Mouse (Mus musculus) small intestine, adult 2 months (tissue): ENCODE results near the gene Dnajb8. TPM values are rescaled to one million over a fixed set of nuclear protein-coding genes. Genes with fewer than 3 reads are reported as not detected.

ENCODE experiments used
- H3K27ac ChIP-seq: fragments of 200-500 bp; 2 replicates; pipeline ENCODE4 v1.5.1; 2012; ENCODE audit warnings: low read depth, low read length, control low read depth, inconsistent platforms; ENCODE audit not compliant: insufficient read depth
- H3K27me3 ChIP-seq: fragments of 200-500 bp; 2 replicates; pipeline ENCODE4 v1.6.1; 2012; ENCODE audit warnings: mild to moderate bottlenecking, moderate library complexity, low read length, inconsistent platforms; ENCODE audit not compliant: control insufficient read depth, insufficient read depth
- H3K36me3 ChIP-seq: fragments of 200-500 bp; 2 replicates; pipeline ENCODE4 v1.6.1; 2012; ENCODE audit warnings: mild to moderate bottlenecking, low read length, control low read depth, inconsistent platforms; ENCODE audit not compliant: control insufficient read depth, insufficient read depth
- H3K4me1 ChIP-seq: fragments of 200-500 bp; 2 replicates; pipeline ENCODE4 v1.6.1; 2012; ENCODE audit warnings: low read length, inconsistent platforms, mixed read lengths; ENCODE audit not compliant: control insufficient read depth, insufficient read depth, insufficient read length
- H3K4me3 ChIP-seq: fragments of 200-500 bp; 2 replicates; pipeline ENCODE4 v1.5.1; 2012; ENCODE audit warnings: low read depth, mild to moderate bottlenecking, control low read depth, inconsistent platforms, low read length, moderate library complexity
- CTCF ChIP-seq: fragments of 200-500 bp; IDR thresholded peaks from 2 replicates; pipeline ENCODE4 v1.5.1; 2012; ENCODE audit warnings: low read depth, mild to moderate bottlenecking, control low read depth, inconsistent platforms, low read length, moderate library complexity, mixed read lengths; ENCODE audit not compliant: insufficient replicate concordance, insufficient read length; ENCODE audit errors: extremely low read depth
- POLR2A ChIP-seq: fragments of 200-500 bp; IDR thresholded peaks from 2 replicates; pipeline ENCODE4 v1.6.1; 2012; ENCODE audit warnings: low read depth, mild to moderate bottlenecking, control low read depth, inconsistent platforms, low read length, moderate library complexity
- WGBS: fragments of 180-500 bp; shearing (Covaris S2); methylation state at CpG from one replicate; pipeline ENCODE4 v1.1.7; 2018; 5-methylcytosine and 5-hydroxymethylcytosine counted together
- polyA plus RNA-seq: library from polyadenylated mRNA; depleted of rRNA; stranded (reverse); fragments of >200 nt; gene quantifications from 2 replicates; pipeline ENCODE4 v1.2.3, GENCODE M21; 2012

The Dnajb8 gene
- polyA plus RNA-seq, 1 experiment, result not detected

GRCm38 (mm10) chr6:88210182-88210581 lies 11.9 kb upstream of the Dnajb8 start:
- no peak overlapping the region for H3K4me3 ChIP-seq
- WGBS, result 61% methylated on average over 3 of the region's 3 CpGs
- no peaks in the 10 kb centered on the region; the same call in 1 of the 2 replicates for H3K4me1 ChIP-seq
- no peaks in the 10 kb centered on the region for H3K36me3 ChIP-seq
- peaks cover 5% of the 10 kb centered on the region for H3K27me3 ChIP-seq
- H3K27ac ChIP-seq, result no peak overlapping the region
- TF ChIP-seq CTCF (no peak), POLR2A (no peak)

- no peak overlapping the region for H3K4me3 ChIP-seq
- no peaks in the 10 kb centered on the region for H3K36me3 ChIP-seq
- H3K27me3 ChIP-seq, result no peaks in the 10 kb centered on the region
- 44% methylated on average over 6 of the region's 6 CpGs for WGBS
- H3K27ac ChIP-seq, result no peak overlapping the region
- H3K4me1 ChIP-seq, result no peaks in the 10 kb centered on the region
- no peak for TF ChIP-seq POLR2A
- TF ChIP-seq CTCF, result no peak
Observed at GRCm38 (mm10) chr6:88215797-88216196, 6.3 kb upstream of the Dnajb8 start.

GRCm38 (mm10) chr6:88216199-88216598 lies 5.9 kb upstream of the Dnajb8 start:
- Histone ChIP-seq H3K4me3 (no peak overlapping the region), H3K27me3 (no peaks in the 10 kb centered on the region), H3K27ac (no peak overlapping the region), H3K36me3 (no peaks in the 10 kb centered on the region), H3K4me1 (no peaks in the 10 kb centered on the region)
- TF ChIP-seq CTCF, result no peak
- no peak for TF ChIP-seq POLR2A
- WGBS, result 67% methylated on average over 4 of the region's 4 CpGs

GRCm38 (mm10) chr6:88219094-88219493 lies 3.0 kb upstream of the Dnajb8 start:
- H3K36me3 ChIP-seq, result no peaks in the 10 kb centered on the region
- no peaks in the 10 kb centered on the region for H3K27me3 ChIP-seq
- no peak overlapping the region for H3K4me3 ChIP-seq
- no peak for TF ChIP-seq POLR2A
- TF ChIP-seq CTCF, result no peak
- WGBS, result 34% methylated on average over 4 of the region's 4 CpGs
- H3K4me1 ChIP-seq, result no peaks in the 10 kb centered on the region
- H3K27ac ChIP-seq, result no peak overlapping the region

- H3K36me3 ChIP-seq, result no peaks in the 10 kb centered on the region
- TF ChIP-seq POLR2A (no peak), CTCF (no peak)
- no peak overlapping the region for H3K4me3 ChIP-seq
- 39% methylated on average over 5 of the region's 5 CpGs for WGBS
- H3K27ac ChIP-seq, result no peak overlapping the region
- H3K27me3 ChIP-seq, result 0 out of 2 replicates have a peak, but pooled peaks cover 3% of the 10 kb centered on the region
- H3K4me1 ChIP-seq, result no peaks in the 10 kb centered on the region
Observed at GRCm38 (mm10) chr6:88226570-88226994, 4.5 kb downstream of the Dnajb8 start.

GRCm38 (mm10) chr6:88227537-88227936 lies 5.5 kb downstream of the Dnajb8 start:
- TF ChIP-seq CTCF (no peak), POLR2A (no peak)
- Histone ChIP-seq H3K4me3 (no peak overlapping the region), H3K27ac (no peak overlapping the region), H3K36me3 (no peaks in the 10 kb centered on the region), H3K4me1 (no peaks in the 10 kb centered on the region), H3K27me3 (0 out of 2 replicates have a peak, but pooled peaks cover 3% of the 10 kb centered on the region)
- 46% methylated on average over 7 of the region's 7 CpGs for WGBS

GRCm38 (mm10) chr6:88229221-88229620 lies 7.2 kb downstream of the Dnajb8 start:
- H3K27ac ChIP-seq, result no peak overlapping the region

More at GRCm38 (mm10) chr6:88229221-88229620, 7.2 kb downstream of the Dnajb8 start:
- Histone ChIP-seq H3K4me1 (no peaks in the 10 kb centered on the region), H3K36me3 (no peaks in the 10 kb centered on the region), H3K4me3 (no peak overlapping the region), H3K27me3 (0 out of 2 replicates have a peak, but pooled peaks cover 6% of the 10 kb centered on the region)
- TF ChIP-seq POLR2A, result no peak
- no peak for TF ChIP-seq CTCF
- WGBS, result 59% methylated on average over 12 of the region's 12 CpGs
